Mouse (Mus musculus): ENCODE results near the gene Fbxw16. TPM values are rescaled to one million over a fixed set of nuclear protein-coding genes. Genes with fewer than 3 reads are reported as not detected.
"Not testable (repeated sequence)": the region's sequence is repeated elsewhere in the genome, so short reads cannot be mapped to it uniquely, and the experiment has no call there.

Fbxw16 gene
- total RNA-seq (2017), result not detected in 2 replicates

DNA sequence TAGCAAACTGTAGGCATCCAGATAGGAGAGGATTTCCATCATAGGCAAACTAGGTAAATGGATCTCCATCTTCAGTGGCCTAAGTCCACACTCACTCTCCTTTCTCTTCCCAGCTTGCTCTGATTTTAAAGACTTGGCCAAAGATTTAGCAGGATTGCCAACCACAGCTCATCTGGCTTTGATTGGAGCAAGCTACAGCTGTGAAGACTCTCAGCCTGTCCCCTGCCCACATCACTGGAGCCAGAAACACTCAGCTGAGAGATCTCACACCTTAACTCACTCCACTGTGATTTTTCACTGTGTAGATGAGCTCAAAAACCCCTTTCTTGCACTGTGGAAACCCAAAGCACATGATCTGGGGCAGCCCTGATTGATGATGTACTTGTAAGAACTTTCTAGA is at the start of gene Fbxw16:
Fbxw16 (minus strand) TSS at position 101 of the 400 bp plus-strand sequence.
- no peak for ATAC-seq (replicated peaks; ENCODE audit: low read depth, poor library complexity, severe bottlenecking)

GRCm38 (mm10) chr9:109495775-109496174 is 46.8 kb upstream of the Fbxw16 start, which contains the start of gene Fbxw19:
Gene Fbxw19 (minus strand): TSS chr9:109495875.
- not testable (repeated sequence) for ATAC-seq (replicated peaks; ENCODE audit: low read depth, poor library complexity, severe bottlenecking)

DNA sequence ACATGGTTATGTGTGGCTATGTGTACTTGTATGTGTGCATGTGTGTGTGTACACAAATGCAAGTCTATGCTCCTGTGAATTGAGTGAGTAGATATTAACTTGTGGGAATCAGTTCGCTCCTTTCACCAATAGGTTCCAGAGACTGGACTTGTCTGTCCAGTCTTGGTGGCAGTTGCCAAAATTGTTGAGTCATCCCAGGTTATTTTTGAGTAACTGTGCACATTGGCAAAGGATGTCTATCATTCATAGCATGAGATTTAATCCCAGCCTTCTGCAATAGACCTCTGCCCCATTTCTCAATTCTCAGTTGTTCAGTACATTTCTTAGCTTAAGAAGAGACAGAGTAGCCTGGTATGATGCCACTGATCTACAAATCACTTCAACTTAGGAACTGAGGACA is 16.0 kb downstream of the Fbxw16 start:
- no peak for ATAC-seq (replicated peaks; ENCODE audit: low read depth, poor library complexity, severe bottlenecking)

- not testable (repeated sequence) for ATAC-seq (replicated peaks; ENCODE audit: low read depth, poor library complexity, severe bottlenecking)
Observed at GRCm38 (mm10) chr9:109404196-109404595, 44.7 kb downstream of the Fbxw16 start, which contains the start of gene Fbxw22. Gene Fbxw22 (minus strand): TSS chr9:109404296.

Other genes with a start within 250 kb of the Fbxw16 start
- gene Fbxw20, start 214.4 kb downstream of the Fbxw16 start, total RNA-seq (2017), result not detected in 2 replicates
- gene Fbxw14, start 161.5 kb downstream of the Fbxw16 start, total RNA-seq (2017), result not detected in 2 replicates
- gene Fbxw28, start 109.5 kb downstream of the Fbxw16 start, total RNA-seq (2017), result not detected in 2 replicates
- gene Fbxw22, start 44.8 kb downstream of the Fbxw16 start, total RNA-seq (2017), result not detected in 2 replicates
- not detected in 2 replicates for gene Fbxw19, start 46.7 kb upstream of the Fbxw16 start, total RNA-seq (2017)
- not detected in 2 replicates for gene Fbxw15, start 119.1 kb upstream of the Fbxw16 start, total RNA-seq (2017)
- not detected in 2 replicates for gene Fbxw24, start 176.9 kb upstream of the Fbxw16 start, total RNA-seq (2017)
- gene Fbxw25, start 215.5 kb upstream of the Fbxw16 start, total RNA-seq (2017), result not detected in 2 replicates

All from common myeloid progenitor, adult 5-6 weeks (primary cell).